Mouse (Mus musculus) forebrain, embryonic 12.5 days (tissue): ENCODE results near the gene Dnm2. TPM values are rescaled to one million over a fixed set of nuclear protein-coding genes. Genes with fewer than 3 reads are reported as not detected.
"Not testable (repeated sequence)": the region's sequence is repeated elsewhere in the genome, so short reads cannot be mapped to it uniquely, and the experiment has no call there.

ENCODE experiments used
- ATAC-seq: fragments of 200-750 bp; cut with Nextera tagmentation; 2 replicates; pipeline ENCODE4 v1.8.0; 2017; ENCODE audit warnings: moderate TSS enrichment; ENCODE audit not compliant: low FRiP score
- H3K27ac ChIP-seq: fragments of 300-500 bp; sonication (generic); 2 replicates; pipeline ENCODE4 v1.5.1; 2016; ENCODE audit warnings: mild to moderate bottlenecking
- H3K27me3 ChIP-seq: fragments of 300-500 bp; sonication (generic); 2 replicates; pipeline ENCODE4 v1.6.1; 2016; ENCODE audit warnings: mild to moderate bottlenecking
- H3K36me3 ChIP-seq: fragments of 300-500 bp; sonication (generic); replicated peaks from 2 replicates; pipeline ENCODE4 v1.6.1; 2016; ENCODE audit warnings: mild to moderate bottlenecking
- H3K4me1 ChIP-seq: fragments of 300-500 bp; sonication (generic); 2 replicates; pipeline ENCODE4 v1.6.1; 2016
- H3K4me2 ChIP-seq: fragments of 300-500 bp; sonication (generic); 2 replicates; pipeline ENCODE4 v1.6.1; 2016; ENCODE audit warnings: mild to moderate bottlenecking, moderate library complexity
- H3K4me3 ChIP-seq: fragments of 300-500 bp; sonication (generic); replicated peaks from 2 replicates; pipeline ENCODE4 v1.5.1; 2016; ENCODE audit warnings: mild to moderate bottlenecking
- H3K9ac ChIP-seq: fragments of 300-500 bp; sonication (generic); 2 replicates; pipeline ENCODE4 v1.6.1; 2016; ENCODE audit warnings: mild to moderate bottlenecking
- H3K9me3 ChIP-seq: fragments of 300-500 bp; sonication (generic); 2 replicates; pipeline ENCODE4 v1.6.1; 2016
- WGBS: fragments of 180-500 bp; shearing (Covaris S2); methylation state at CpG from one replicate; pipeline ENCODE4 v1.1.7; 2016; 5-methylcytosine and 5-hydroxymethylcytosine counted together
- polyA plus RNA-seq: library from polyadenylated mRNA; unstranded; fragments of >200 nt; fragmentation: Nextera tagmentation; extraction: Ambion mirVana; gene quantifications from 2 replicates; pipeline ENCODE4 v1.2.1, GENCODE M21; 2016

The Dnm2 gene
- polyA plus RNA-seq, 1 experiment from 2014 or later, result 73.8 TPM

GRCm38 (mm10) chr9:21513466-21513865, 88.8 kb downstream of the Dnm2 start:
- no peak overlapping the region for H3K9ac ChIP-seq
- H3K4me2 ChIP-seq, result no peak overlapping the region
- WGBS, result 100% methylated on average over 4 of the region's 4 CpGs
- peaks cover 2% of the 10 kb centered on the region; the same call in 1 of the 2 replicates for H3K36me3 ChIP-seq
- H3K27ac ChIP-seq, result no peak overlapping the region
- no peaks in the 10 kb centered on the region for H3K9me3 ChIP-seq
- H3K4me3 ChIP-seq, result no peak overlapping the region
- H3K27me3 ChIP-seq, result no peaks in the 10 kb centered on the region
- ATAC-seq, result no peak
- peaks cover 18% of the 10 kb centered on the region for H3K4me1 ChIP-seq

- ATAC-seq, result no peak
- H3K36me3 ChIP-seq, result no peaks in the 10 kb centered on the region
- no peak overlapping the region for H3K27ac ChIP-seq
- no peak overlapping the region for H3K4me2 ChIP-seq
- H3K4me1 ChIP-seq, result no peaks in the 10 kb centered on the region
- no peaks in the 10 kb centered on the region for H3K9me3 ChIP-seq
- H3K9ac ChIP-seq, result no peak overlapping the region
- H3K4me3 ChIP-seq, result no peak overlapping the region
- H3K27me3 ChIP-seq, result no peaks in the 10 kb centered on the region
- 83% methylated on average over 6 of the region's 6 CpGs for WGBS
Measured at GRCm38 (mm10) chr9:21517947-21518495, 93.3 kb downstream of the Dnm2 start.

- not testable (repeated sequence) for H3K4me2 ChIP-seq, H3K4me1 ChIP-seq, H3K9ac ChIP-seq, ATAC-seq, H3K27me3 ChIP-seq, H3K27ac ChIP-seq, H3K9me3 ChIP-seq, H3K36me3 ChIP-seq, H3K4me3 ChIP-seq
- 85% methylated on average over 6 of the region's 6 CpGs for WGBS
Measured at GRCm38 (mm10) chr9:21518690-21519089, 94.0 kb downstream of the Dnm2 start.

- Histone ChIP-seq H3K9me3 (no peaks in the 10 kb centered on the region), H3K4me3 (no peak overlapping the region), H3K27ac (no peak overlapping the region), H3K9ac (no peak overlapping the region), H3K27me3 (no peaks in the 10 kb centered on the region), H3K4me2 (no peak overlapping the region), H3K36me3 (0 out of 2 replicates have a peak, but pooled peaks cover 6% of the 10 kb centered on the region), H3K4me1 (peaks cover 3% of the 10 kb centered on the region; the same call in 1 of the 2 replicates)
- ATAC-seq, result no peak
- 85% methylated on average over 7 of the region's 7 CpGs for WGBS
Measured at GRCm38 (mm10) chr9:21525142-21525936, 100.6 kb downstream of the Dnm2 start.

GRCm38 (mm10) chr9:21525937-21526633, 101.4 kb downstream of the Dnm2 start, which contains the start of gene AB124611:
AB124611 (plus strand) TSS chr9:21526176.
- ATAC-seq, result no peak
- WGBS, result 63% methylated on average over 14 of the region's 14 CpGs
- H3K4me2 ChIP-seq, result no peak within 1 kb of the TSS
- 0 out of 2 replicates have a peak, but pooled peaks cover 6% of the 10 kb centered on the region for H3K36me3 ChIP-seq
- no peak within 1 kb of the TSS for H3K9ac ChIP-seq
- H3K27ac ChIP-seq, result no peak within 1 kb of the TSS
- no peaks in the 10 kb centered on the region for H3K9me3 ChIP-seq
- H3K4me1 ChIP-seq, result peaks cover 3% of the 10 kb centered on the region; the same call in 1 of the 2 replicates
- H3K27me3 ChIP-seq, result no peaks in the 10 kb centered on the region
- H3K4me3 ChIP-seq, result no peak within 1 kb of the TSS

- H3K4me1 ChIP-seq, result peaks cover 3% of the 10 kb centered on the region; the same call in 1 of the 2 replicates
- 81% methylated on average over 3 of the region's 3 CpGs for WGBS
- no peak overlapping the region for H3K4me3 ChIP-seq
- H3K27ac ChIP-seq, result no peak overlapping the region
- no peak overlapping the region for H3K9ac ChIP-seq
- H3K27me3 ChIP-seq, result no peaks in the 10 kb centered on the region
- H3K4me2 ChIP-seq, result no peak overlapping the region
- 0 out of 2 replicates have a peak, but pooled peaks cover 6% of the 10 kb centered on the region for H3K36me3 ChIP-seq
- H3K9me3 ChIP-seq, result no peaks in the 10 kb centered on the region
- ATAC-seq, result no peak
Measured at GRCm38 (mm10) chr9:21526634-21526944, 101.9 kb downstream of the Dnm2 start.

GRCm38 (mm10) chr9:21527100-21527801, 102.5 kb downstream of the Dnm2 start:
- Histone ChIP-seq H3K9me3 (no peaks in the 10 kb centered on the region), H3K9ac (no peak overlapping the region), H3K4me1 (peaks cover 3% of the 10 kb centered on the region; the same call in 1 of the 2 replicates), H3K27me3 (no peaks in the 10 kb centered on the region), H3K36me3 (0 out of 2 replicates have a peak, but pooled peaks cover 6% of the 10 kb centered on the region), H3K27ac (no peak overlapping the region), H3K4me2 (no peak overlapping the region), H3K4me3 (no peak overlapping the region)
- no peak for ATAC-seq
- WGBS, result 95% methylated on average over 2 of the region's 2 CpGs

- 68% methylated on average over 1 of the region's 1 CpGs for WGBS
- Histone ChIP-seq H3K9ac (no peak overlapping the region), H3K4me1 (peaks cover 3% of the 10 kb centered on the region; the same call in 1 of the 2 replicates), H3K27ac (no peak overlapping the region), H3K4me3 (no peak overlapping the region), H3K9me3 (no peaks in the 10 kb centered on the region), H3K36me3 (0 out of 2 replicates have a peak, but pooled peaks cover 6% of the 10 kb centered on the region), H3K27me3 (no peaks in the 10 kb centered on the region), H3K4me2 (no peak overlapping the region)
- ATAC-seq, result no peak
Measured at GRCm38 (mm10) chr9:21527917-21528324, 103.2 kb downstream of the Dnm2 start.

GRCm38 (mm10) chr9:21536501-21536900, 111.8 kb downstream of the Dnm2 start:
- Histone ChIP-seq H3K36me3 (peaks cover 9% of the 10 kb centered on the region; the same call in 1 of the 2 replicates), H3K4me2 (no peak overlapping the region), H3K4me1 (no peaks in the 10 kb centered on the region), H3K27ac (no peak overlapping the region), H3K27me3 (no peaks in the 10 kb centered on the region), H3K9ac (no peak overlapping the region), H3K9me3 (no peaks in the 10 kb centered on the region), H3K4me3 (no peak overlapping the region)
- ATAC-seq, result no peak
- WGBS, result 97% methylated on average over 14 of the region's 14 CpGs

- Histone ChIP-seq H3K36me3 (peaks cover 9% of the 10 kb centered on the region; the same call in 1 of the 2 replicates), H3K4me1 (no peaks in the 10 kb centered on the region), H3K27me3 (no peaks in the 10 kb centered on the region), H3K4me2 (no peak overlapping the region), H3K4me3 (no peak overlapping the region), H3K9ac (no peak overlapping the region), H3K27ac (no peak overlapping the region), H3K9me3 (no peaks in the 10 kb centered on the region)
- no peak for ATAC-seq
- WGBS, result 84% methylated on average over 4 of the region's 4 CpGs
Measured at GRCm38 (mm10) chr9:21537009-21537408, 112.3 kb downstream of the Dnm2 start.

GRCm38 (mm10) chr9:21539981-21540753, 115.5 kb downstream of the Dnm2 start:
- 81% methylated on average over 7 of the region's 7 CpGs for WGBS
- Histone ChIP-seq H3K4me1 (peaks cover 8% of the 10 kb centered on the region), H3K27ac (no peak overlapping the region), H3K4me2 (no peak overlapping the region), H3K36me3 (peaks cover 9% of the 10 kb centered on the region; the same call in 1 of the 2 replicates), H3K4me3 (no peak overlapping the region), H3K27me3 (no peaks in the 10 kb centered on the region), H3K9ac (no peak overlapping the region), H3K9me3 (no peaks in the 10 kb centered on the region)
- no peak for ATAC-seq
